Mouse (Mus musculus) sigmoid colon, adult 10 weeks (tissue): ENCODE measurements around the gene Man2a2. TPM values are rescaled to one million over a fixed set of nuclear protein-coding genes. Genes with fewer than 3 reads are reported as not detected.

Source experiments
- polyA plus RNA-seq: library from polyadenylated mRNA; stranded (reverse); fragments of 350-450 nt; fragmentation: Illumina TruSeq; extraction: RNeasy Lipid Tissue Mini Kit (QIAGEN cat#74804); gene quantifications from one replicate; pipeline ENCODE4 v1.2.3, GENCODE M21; 2014; ENCODE audit warnings: low read depth, low replicate concordance

Gene Man2a2
- 7.2 TPM for polyA plus RNA-seq

DNA sequence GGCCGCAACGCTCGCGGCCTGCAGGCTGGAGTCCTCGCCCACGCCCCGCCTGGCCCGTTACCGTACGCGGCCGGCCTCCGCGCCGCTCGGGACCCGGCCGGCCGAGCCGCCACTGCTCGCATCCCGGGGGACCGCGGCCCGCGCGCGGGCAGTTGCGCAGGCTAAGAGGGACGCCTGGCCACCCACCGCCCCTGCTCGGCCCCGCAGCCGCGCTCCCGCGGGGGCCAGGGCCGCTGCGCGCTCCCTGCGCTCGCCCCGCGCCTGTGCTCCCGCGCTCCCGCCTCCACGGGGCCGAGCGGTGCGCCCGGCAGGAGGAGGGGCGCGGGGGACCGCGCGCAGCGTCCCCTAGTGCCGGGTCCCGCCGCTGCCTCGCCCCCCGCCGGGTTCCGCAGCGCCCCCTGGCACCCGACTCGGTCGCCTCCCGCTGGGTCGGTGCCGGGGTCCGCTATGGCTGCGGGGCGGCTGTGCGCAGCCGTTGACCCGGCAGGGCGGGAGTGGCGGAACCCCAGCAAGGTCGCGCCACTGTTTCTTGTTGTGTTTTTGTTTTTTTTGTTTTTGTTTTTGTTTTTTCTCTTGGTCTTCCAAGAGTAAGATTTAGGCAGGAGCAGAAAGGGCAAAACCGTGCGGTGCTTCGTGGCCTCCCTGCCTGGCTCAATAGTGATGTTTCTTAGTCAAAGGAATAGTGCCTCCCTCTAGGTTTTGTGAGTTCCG, at the start of gene Man2a2:
Man2a2 (minus strand) TSS at position 335 of the 711 bp plus-strand sequence.

DNA sequence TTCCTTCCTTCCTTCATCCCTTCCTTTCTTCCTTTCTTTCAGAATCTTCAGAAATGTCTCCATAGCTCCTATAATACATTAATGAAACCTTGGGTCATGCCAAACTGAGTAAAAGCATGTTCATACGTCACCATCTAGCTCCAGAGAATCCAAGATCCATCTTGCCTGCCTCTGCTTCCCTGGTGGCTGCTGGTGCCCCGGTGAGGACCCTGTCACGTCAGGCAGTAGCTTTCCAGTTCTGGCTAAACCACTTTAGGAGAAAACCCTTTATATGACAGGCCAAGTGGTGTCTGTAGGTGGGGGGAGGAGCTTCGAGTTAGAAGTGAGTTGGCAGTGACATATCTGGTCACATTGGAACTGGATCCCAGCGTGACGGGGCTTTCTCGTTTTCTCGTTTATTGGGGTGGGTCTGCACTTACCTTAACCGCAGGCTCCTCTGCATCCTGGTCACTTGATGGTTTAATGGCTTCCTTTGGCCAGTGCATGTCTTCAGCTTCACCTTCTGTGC, 34.1 kb upstream of the Man2a2 start, which contains the start of gene Furin:
Furin (minus strand) TSS at position 249 of the 508 bp plus-strand sequence.

DNA sequence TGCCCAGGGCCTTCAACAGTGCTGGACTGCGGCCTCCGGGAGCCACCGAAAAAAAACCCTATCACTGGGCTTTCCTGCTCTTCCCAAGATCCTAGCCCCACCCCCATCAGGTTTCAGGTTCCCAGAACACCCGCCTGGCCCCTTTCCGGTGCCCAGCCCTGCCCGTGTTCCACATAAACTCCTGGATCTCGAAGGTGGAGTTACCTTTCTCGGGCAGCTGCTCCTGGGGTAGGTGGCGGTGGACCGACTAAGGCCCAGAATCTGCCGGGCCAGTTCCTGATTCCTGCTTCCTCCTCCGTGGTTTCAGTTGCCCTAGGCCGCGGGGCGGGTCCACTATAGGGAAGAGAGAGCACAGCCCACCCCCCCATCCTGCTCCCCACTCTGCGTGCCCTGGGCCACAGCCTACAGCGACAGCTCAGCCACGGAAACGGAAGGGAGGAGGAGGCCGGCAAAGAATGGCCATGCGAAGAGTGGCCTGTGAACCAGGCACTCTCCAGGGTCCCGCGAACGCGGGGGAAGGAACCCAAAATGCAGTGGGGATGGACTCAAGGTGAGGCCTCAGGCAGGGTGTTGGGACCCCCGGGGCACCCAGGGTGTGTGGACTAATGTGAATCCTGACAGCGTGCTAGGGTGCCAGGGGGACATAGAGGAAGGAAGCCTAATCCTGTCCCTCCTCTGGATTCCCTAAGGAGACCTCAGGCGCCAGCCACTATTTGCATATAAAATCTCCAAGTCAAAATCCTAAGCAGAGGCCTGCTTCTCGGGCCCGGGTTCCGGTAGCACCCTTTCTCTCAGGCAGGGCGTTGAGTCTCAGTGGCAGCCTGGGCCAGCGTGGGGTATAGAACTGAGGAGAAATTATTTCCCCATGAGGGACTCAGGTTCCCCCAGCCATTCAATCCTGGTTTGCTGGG, 16.7 kb upstream of the Man2a2 start, which contains the start of gene Fes:
Fes (minus strand) TSS at position 314 of the 911 bp plus-strand sequence.

DNA sequence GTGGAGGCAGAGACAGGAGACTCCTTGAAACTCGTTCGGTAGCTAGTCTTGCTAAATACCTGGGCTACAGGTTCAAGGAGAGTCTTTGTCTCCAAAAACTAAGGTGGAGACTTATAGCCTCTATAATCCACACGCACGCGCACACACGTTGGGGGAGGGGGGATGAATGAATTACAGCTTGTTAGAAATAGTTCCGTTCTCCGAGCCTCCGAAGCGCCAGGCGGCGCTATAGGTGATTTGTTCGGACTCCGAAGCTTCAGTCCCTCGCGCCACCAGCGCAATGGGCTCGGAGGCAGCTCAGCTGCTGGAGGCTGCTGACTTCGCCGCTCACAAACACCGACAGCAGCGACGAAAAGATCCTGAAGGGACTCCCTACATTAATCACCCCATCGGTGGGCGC, 28.3 kb downstream of the Man2a2 start, which contains the start of gene Hddc3:
Hddc3 (plus strand) TSS at position 247 of the 400 bp plus-strand sequence.

DNA sequence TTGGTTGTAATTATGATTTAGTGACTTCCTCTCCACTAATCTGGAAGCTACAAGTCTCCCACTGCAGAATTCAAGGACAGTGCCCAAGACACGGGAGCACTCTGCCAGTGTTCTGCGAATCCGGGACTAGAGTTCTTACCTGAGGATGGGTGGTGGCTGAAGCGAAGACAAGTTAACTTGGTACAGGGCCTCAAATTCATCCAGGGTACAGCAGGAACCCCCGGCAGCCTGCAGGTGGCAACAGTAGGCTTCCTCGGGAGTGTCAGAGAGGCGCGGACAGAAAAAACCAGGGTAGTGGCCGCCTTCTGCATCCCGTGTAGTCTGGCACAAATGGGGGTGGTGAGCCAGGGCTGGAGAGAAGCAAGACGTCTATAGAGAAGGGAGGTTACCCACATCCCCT, 30.4 kb downstream of the Man2a2 start, which contains the start of gene Unc45a:
Unc45a (minus strand) TSS at position 213 of the 400 bp plus-strand sequence.

DNA sequence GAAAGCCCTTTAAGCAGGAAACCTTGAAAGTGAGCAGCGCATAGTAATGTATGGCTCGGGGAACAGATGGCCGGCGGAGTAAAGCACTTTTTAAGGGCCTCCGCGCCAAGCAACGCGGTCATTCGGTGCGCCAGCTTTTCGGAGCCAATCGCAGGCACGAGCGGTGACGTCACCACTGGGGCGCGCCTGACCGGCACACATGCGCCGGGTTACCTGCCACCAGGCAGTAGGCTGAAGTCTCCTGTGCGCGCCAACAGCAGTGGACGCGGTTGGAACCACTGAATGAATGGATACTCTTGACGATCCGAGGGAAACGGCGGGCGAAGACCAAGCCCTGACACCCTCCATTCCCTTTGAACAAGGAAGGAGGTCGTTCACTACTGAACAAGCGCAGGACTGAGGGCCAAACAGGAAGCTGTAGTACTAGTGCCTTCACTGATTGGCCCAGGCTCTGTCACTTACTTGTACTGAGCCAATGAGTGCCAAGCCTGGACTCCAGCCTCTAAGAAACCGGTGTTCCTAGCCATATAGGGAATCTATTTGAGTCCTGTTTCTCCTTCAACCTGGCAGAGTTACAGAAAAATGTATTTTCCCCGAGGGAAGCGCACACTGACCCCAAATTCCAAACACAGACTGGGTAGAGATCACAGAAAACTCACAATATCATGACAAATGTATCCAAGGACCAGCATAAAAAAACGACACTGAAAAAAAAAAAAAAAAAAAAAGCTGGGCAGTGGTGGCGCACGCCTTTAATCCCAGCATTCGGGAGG, 46.9 kb downstream of the Man2a2 start, which contains the start of gene Rccd1:
Rccd1 (minus strand) TSS at position 412 of the 773 bp plus-strand sequence.

Other genes with a start within 250 kb of the Man2a2 start
- 4.6 TPM for gene Sema4b, start 184.5 kb downstream of the Man2a2 start, polyA plus RNA-seq
- 39.8 TPM for gene Cib1, start 138.6 kb downstream of the Man2a2 start, polyA plus RNA-seq
- 3.4 TPM for gene Gdpgp1, start 138.5 kb downstream of the Man2a2 start, polyA plus RNA-seq
- gene Ttll13, start 125.0 kb downstream of the Man2a2 start, polyA plus RNA-seq: 0.41 TPM
- gene Ngrn, start 110.2 kb downstream of the Man2a2 start, polyA plus RNA-seq: 14.2 TPM
- gene Vps33b, start 101.7 kb downstream of the Man2a2 start, polyA plus RNA-seq: 5.7 TPM
- gene Prc1, start 76.9 kb downstream of the Man2a2 start, polyA plus RNA-seq: 29.1 TPM
- gene Rccd1, start 46.9 kb downstream of the Man2a2 start, polyA plus RNA-seq: 5.7 TPM
- gene Unc45a, start 30.4 kb downstream of the Man2a2 start, polyA plus RNA-seq: 5.3 TPM
- gene Hddc3, start 28.3 kb downstream of the Man2a2 start, polyA plus RNA-seq: 16.5 TPM
- gene Fes, start 16.6 kb upstream of the Man2a2 start, polyA plus RNA-seq: 0.66 TPM
- 1.5 TPM for gene Furin, start 34.1 kb upstream of the Man2a2 start, polyA plus RNA-seq
- gene Blm, start 163.7 kb upstream of the Man2a2 start, polyA plus RNA-seq: 13.5 TPM